Mouse (Mus musculus) gastrocnemius, postnatal 36 days (tissue): ENCODE measurements at regions not wholly inside any gene's neighbourhood (a gene's known extent, or its start where the extent isn't known, plus 50 kb on each side); places are given as distances from the start of the nearest gene placed in this dataset.
A peak's percentile ranks its signal among the peaks of the same experiment; 100 is the strongest.

ENCODE experiments used
- DNase-seq, 2 experiments: peaks; one replicate each; pipeline ENCODE4 v3.0.0; 2022
- intact Hi-C: fragments of 180-260 bp; cut with DNase I; formaldehyde crosslinking; loops from one replicate; pipeline ENCODE4 v1.15.1; 2025

DNA sequence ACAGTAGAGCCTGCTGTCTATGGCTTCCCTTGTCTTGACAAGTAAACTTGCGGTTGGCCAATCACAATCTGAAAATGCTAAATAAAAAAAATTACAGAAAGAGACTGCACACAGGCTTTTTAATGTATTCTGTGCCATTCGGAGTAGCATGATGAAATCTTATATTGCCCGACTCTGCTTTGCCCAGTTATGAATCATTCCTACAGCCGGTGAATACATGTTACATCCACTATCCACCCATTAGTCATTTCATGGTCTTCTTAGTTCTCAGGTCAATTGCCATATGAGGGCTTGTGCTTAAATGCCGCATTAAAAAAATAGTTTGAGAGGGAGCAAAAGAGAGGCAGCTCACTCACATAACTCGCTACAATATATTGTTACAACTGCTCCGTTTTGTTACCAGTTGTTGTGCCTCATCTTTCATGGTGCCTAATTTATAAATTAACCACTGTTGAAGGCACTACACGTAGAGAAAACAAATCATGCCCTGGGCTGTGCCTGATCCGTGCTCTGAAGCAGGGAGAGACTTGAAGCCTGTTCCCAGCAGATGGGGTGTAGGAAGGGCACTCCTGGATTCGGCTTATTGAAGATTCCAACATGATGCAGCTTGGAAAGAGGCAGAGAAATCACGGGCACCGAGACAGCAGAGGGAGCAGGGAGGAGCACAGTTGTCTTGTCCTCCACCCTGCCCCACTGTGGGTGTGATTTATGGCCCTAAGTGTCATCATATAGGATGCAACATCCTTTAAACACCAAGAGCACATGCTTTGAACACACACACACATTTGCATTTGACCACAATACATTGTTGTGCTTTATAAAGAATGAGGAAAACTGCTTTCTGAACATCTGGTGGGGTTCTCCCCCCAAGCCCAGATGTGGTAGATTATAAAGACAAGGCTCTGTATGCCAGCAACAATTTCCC is 427.0 kb upstream of the Zmiz1 start:
- DNase-seq = no peak
- intact Hi-C loops = no loop called here

DNA sequence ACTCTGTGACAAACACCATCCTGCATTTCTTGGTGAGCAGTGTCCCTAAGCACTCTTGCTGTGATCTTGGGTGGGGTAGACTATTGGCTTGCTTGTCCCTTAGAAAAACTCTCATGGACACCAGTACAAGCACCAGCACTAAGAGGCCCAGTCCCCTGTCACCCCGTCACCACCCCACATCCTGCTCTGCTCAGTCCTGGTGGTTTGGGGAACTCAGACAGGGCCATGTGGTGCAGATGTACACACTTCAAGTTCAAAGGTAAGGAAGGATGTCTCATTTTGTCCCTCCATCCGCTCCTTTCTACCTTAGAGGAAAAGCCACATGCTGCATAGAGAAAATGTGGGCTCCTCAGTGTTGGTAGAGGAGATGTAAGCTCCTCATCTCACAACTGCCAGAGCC is 426.1 kb upstream of the Zmiz1 start:
- intact Hi-C loops = no loop called here
- no peak for DNase-seq

DNA sequence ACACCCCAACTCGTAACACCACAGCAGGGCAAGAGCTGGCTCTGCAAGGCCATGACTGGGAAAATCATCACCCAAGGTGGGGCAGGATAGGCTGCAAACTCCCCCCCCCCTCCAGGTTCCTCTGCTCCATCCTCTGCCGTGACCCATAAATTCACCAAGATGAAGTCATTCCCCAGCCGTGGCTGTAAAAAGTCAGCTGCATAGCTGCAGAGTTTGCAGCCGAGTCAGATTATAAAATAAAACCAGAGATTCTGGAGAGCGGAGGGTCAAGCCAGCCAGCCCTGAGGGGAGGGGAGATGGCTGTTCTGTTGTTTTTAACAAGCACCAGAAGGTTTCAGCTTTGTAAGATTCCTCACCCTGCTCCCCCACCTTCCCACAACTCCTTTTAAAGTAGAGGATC is 416.7 kb upstream of the Zmiz1 start:
- intact Hi-C loops = no loop called here
- no peak for DNase-seq

DNA sequence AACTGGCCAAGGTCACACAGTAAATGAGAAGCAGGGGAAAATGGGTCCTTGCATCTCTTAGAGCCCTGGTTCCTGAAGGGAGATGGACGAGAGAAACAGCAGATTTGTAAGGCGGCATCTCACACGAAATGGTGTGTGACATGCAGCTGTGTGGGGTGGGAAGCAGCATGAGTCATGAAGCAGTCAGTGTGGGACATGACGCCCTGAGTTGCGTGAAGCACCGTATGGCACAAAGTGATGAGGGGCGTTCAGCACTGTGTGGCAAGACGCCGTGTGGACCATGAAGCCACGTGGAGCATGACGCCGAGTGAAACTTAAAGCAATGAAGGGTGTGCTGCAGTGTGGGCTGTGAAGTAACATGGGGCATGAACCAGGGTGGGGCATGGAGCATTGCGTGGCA is 414.9 kb upstream of the Zmiz1 start:
- intact Hi-C loops = no loop called here
- DNase-seq = no peak

DNA sequence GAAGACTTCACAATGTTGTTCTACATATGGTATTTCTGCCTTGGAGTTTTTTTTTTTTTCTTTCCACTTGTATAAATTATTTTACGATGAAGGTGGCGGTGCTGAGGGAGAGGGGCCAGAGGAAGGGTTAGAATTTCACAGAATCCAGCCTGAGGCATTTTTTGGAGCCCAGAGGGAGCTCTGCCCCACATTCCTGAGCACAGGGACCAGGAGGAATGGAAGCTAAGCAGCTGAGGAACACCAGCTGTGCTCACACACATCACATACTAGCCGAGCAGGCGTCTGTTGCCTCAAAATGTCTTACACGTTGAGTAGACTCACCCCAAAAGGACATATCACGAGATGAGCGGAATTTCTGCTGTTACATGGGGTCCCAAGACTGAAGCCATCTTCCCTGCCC is 414.1 kb upstream of the Zmiz1 start:
- intact Hi-C loops = no loop called here
- no peak for DNase-seq

DNA sequence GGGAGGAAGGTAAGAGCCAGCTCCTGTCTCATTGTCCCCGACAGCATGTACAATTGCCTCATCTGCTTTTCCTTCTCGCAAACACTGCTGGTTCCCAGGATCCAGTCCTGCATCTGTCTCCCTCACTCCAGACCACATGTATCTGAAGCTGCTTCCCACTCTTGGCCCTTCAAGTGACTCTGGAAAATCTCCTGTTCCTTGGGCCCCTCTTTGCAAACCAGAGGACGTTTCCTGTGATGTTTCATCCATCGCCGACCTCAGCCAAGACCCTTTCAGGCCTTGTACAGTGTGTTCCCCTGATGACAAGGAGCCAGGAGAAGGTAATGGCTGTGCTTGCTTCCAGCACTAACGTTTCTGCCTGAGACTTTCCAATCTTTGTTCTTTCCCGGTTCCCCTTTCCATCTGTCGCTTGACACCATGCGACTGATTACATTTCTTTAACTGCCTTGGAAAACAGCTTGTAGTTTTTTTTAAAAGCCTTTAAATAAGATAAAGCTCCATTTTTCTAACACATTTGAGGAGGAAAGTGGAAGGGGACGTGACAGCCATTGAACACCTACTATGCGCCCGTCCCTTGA is 408.2 kb upstream of the Zmiz1 start:
- no peak for DNase-seq
- intact Hi-C loops = no loop called here

DNA sequence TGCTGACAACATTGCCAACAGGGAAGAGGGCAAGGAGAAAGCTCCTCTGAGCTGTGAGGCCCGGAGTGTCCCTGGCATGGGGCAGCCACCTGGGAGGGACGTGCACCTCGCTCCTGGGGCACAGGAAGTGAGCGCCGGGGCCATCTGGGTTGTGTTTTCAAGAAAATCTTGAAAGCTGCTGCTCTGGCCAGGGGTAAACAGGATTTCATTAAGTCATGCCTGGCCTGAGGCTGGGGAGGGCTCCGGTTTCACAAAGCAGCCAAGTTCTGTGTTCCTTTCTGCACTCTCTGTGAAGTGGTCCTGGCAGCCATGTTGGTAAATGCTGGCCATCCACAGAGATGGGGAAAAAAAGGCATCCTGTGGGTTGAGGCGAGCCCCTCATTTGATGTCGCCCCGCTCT is 406.8 kb upstream of the Zmiz1 start:
- intact Hi-C loops = no loop called here
- DNase-seq = no peak

DNA sequence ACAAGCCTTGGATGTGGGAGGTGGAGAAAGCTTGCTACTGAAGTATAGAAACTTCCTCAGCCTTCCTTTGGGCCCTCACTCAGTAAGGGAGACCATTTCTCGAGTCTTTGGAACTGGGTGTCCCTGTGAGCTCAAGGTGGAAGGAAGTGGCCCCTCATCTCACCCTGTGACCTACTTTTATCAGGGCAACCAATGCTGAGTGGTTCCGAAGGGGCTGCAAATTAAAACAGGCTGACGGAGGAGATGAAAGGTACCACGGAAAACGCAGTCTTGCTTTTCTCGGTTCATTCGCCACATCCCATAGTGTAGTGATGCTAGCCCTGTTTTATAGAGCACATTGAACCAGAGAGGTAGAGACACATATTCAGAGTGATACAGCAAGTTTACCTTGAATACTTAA is 399.6 kb upstream of the Zmiz1 start:
- intact Hi-C loops = no loop called here
- no peak for DNase-seq

DNA sequence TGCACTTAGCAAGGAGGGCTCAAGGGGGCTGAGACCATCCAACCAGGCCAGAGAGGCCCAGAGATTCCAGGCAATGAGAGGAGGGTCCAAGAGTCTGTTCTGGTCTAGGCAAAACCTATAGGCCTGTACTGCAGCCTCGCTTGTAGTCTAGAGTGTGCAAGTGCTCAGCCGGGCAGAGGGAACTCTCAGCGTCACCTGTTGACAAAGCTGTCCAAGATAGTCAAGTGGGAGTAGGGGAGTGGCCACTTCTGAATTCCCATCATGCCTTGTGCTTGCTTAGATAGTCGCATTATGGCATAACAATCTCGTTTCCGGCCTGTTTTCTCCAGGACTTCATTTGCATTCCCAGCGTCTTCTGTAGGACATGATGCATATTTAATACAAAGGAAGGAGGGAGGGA is 398.7 kb upstream of the Zmiz1 start:
- DNase-seq = no peak
- intact Hi-C loops = no loop called here

DNA sequence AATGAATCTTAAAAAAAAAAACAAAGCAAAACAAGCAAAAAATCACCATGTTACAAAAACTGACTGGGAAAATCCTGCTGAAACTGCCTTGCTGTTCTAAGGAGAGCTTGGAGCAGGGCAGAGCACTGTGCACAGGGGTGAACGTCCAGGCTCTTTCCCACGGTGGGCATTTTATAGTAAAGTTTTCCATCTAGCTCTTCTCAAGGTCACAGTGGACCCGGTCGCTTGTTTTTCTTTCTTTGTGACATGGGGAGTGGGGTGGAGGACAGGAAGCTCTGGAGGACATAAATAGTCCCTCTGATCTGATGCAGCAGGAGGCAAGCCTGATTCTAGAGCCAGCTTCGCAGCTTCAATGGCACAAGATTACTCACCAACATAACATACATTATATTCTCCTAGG is 395.9 kb upstream of the Zmiz1 start:
- intact Hi-C loops = no loop called here
- DNase-seq = no peak

DNA sequence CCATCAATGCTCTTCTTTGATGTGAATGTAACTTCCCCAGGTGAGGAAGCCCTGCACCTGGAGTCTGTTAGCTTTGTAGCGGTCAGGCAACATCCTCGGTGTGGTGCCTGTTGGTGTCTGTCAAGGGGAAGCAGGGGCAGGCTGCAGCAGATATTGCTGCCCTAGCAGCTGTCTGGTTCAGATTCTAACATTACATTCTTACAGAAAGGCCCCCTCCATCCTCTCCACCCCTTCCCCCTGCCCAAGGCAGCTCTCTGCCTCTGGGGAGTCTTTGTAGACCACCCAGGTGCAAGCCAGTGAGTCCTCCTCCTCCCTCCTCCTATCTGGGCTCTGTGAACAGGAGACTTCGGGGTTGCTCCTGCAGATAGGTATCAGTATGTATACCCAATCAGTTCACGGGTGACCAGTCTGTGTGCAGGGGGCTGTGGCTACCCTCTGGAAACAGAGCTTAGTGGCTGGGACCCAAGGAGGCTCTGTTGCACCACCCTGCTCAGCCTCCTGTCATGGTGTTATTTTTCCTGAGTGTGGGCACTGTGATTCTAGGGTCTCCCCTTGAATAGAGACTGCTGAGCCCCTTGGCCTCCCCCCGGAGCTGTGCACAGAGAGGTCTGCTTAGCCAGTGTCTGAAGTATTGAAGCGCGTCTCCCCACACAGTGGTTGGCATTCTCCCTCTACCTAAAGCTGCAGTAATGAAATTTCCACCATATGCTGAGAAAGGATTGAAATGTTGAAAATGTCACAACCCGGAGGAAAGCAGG is 394.6 kb upstream of the Zmiz1 start:
- no peak for DNase-seq
- intact Hi-C loops = no loop called here

DNA sequence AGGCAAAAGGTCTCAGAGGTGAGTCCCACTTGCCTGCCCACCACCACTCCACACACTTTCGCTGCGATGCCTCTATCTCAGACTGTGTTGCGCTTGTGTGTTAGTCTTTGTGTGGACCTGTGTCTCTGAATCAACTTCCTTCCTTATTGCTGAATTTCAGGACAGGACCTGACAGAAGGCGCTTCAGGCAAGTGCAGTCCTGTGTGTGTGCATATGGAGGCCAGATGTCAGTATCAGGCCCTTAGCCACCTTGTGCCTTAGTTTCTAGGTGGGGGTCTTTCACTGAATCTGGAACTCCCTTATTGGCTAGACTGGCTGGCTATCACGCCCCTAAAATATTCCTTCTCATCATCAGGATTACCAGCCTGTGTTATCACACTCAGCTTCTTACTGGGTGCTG is 391.6 kb upstream of the Zmiz1 start:
- no peak for DNase-seq
- intact Hi-C loops = no loop called here

DNA sequence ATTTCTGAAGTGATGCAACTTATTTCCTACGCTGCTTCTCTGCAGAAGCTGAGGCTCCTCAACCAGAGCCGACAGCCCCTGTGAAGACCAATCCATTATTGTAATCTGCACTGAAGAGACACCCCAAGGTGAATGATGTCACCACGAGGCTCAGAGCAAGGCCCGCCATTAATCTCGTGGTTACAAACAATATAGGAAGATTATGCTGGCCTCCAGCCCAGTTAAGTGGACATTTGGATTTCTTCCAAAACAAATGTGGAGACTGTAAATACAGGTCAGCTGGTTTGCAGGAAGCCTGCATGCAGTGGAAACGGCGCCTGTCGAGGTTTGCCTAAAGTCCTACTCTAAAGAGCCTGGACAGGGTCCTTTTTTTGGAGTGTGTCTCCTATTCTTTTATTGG is 390.6 kb upstream of the Zmiz1 start:
- intact Hi-C loops = no loop called here
- no peak for DNase-seq

DNA sequence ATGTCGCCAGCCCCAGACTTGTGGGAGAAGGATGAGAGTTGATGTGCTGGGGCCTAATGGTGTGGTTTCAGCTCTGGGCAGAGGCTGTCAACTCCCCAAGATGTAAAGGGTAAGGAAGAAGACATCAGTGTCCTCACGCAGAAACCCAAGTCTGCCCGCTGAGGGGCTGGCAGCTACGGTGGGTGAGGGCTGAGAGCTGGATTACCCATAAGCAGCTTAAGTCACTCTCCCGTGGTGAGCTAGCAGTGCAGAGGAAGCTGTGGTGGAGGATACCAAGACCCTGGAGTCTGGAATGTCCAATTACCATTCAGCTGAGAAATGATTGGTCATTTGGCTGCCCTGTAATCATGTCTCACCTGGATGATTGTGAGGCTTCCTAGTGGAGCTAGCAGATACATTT is 385.8 kb upstream of the Zmiz1 start:
- intact Hi-C loops = no loop called here
- no peak for DNase-seq

DNA sequence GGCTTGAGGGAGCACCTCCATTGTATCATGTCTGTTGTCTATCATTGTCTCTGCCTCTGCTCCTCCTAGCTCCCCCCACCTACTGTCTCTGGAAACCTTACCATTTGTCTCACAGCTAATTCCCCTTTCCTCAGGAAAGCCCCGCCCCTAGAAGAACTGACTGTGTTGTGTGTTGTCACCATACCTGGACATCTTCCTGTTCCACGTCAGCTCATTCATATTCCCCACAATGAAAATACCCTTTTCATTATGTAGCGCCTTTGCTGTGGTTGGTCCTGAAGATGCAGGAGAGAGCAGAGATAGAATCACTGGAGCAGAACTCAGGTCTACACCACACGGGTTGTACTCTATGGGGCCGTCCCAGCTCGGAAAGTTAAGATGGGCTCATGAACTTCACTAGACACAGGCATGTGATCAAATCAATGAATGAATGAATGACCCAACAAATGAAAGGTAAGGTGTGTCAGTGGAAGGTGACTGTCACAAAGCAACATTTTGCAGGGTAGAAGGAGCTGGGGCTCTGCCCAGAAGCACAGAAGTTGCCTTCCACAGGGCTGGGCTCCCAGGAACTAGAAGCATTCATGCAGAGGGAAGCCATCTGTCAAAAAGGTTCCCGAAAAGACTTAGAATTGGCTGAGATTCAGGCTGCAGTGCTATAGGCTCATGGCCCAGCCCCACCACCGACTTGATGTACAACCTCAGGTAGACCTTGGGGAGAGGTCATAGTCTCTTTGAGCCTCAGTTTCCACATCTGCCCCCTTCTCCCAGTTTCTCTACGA is 384.8 kb upstream of the Zmiz1 start:
- intact Hi-C loops = no loop called here
- no peak for DNase-seq

DNA sequence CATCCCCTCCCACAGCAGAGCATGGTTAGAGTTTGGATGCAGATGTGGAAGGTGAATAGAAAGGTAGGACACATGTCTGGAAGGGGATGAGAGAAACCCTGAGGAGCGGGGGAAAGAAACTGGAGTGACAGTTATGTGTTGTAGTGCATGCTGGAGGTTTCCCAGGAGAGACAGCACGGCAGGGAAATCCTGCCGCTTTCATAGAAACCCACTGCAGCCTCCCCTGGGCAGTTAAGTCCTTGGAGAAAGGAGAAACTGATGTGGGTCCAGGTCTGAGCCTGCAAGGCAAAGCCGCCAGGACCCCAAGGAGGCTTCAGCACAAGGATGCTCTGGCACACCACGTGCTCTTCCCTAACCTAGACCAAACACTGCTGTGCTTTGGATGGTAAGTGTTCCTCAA is 384.1 kb upstream of the Zmiz1 start:
- intact Hi-C loops = no loop called here
- DNase-seq = no peak

DNA sequence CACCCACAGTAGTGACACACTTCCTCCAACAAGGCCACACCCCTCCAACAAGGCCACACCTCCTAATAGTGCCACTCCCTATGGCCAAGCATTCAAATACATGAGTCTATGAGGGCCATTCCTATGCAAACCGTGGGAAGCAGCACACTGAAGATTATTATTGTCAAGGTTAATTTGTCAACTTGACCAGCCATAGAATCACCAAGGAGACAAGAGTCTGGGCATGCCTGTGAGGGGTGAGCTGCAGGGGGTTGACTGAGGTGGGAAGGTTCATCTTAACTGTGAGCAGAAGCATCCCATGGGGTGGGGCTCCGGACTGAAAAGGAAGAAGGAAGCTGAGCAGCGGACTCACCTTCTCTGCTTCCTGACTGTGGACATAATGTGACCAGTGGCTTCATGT is 378.6 kb upstream of the Zmiz1 start:
- DNase-seq = no peak
- intact Hi-C loops = no loop called here

DNA sequence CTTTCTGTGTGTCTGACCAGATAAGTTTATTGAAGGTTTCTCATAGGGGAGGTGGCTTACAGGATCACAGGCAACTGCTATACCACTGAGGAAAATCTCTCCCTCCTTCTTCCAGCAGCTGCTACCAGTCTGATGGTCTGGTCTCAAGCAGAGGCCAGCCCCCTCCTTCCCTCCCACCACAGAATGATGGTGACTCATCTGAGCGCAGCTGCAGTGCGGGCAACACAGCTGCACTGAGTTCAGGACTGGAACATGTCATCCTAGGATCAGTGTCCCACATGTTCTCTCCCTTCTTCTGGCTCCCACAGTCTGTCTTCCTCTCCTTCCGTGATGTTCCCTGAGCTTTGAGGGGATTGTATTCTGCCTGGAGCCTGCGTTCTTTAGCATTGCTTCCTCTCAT is 375.1 kb upstream of the Zmiz1 start:
- no peak for DNase-seq
- intact Hi-C loops = no loop called here

DNA sequence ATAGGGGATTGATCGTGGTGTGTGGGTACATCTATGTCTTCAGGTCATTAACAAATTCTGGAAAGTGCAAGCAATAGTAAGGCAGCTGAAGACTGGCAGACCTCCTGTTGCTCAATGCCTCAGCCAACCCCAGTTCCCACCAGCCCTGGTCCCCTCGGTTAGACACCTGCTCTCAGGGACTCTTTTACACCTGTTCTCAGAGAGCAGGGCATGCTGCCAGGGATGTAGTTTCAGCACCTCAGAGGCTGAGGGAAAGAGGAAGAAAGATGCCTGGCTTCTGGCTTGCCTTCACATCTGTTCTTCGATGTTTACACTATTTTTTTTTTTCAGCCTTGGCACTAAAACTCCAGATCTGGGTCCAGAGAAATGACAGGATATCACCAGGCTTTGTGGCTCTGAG is 362.2 kb upstream of the Zmiz1 start:
- intact Hi-C loops = no loop called here
- no peak for DNase-seq

DNA sequence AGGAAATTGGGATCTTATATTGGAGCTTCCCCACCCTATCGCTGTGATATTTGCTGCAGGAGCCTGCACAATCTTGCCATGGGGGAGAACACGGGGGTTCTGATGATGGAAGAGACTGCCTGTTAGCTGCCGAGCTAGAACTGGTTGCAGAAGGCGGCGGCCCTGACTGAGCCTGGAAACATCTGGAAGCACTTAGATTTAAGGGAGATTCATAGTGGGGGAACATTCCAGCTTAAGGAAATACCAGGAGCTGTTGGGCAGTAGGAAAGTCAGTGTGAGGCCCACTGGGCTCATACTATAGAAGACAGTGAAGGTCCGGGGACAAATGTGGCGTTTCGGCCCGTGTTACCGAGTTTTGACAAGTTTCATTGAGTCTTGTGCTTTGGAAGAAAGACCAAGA is 353.6 kb upstream of the Zmiz1 start:
- peak in 1 of 2 experiments; percentile 8 for DNase-seq

DNA sequence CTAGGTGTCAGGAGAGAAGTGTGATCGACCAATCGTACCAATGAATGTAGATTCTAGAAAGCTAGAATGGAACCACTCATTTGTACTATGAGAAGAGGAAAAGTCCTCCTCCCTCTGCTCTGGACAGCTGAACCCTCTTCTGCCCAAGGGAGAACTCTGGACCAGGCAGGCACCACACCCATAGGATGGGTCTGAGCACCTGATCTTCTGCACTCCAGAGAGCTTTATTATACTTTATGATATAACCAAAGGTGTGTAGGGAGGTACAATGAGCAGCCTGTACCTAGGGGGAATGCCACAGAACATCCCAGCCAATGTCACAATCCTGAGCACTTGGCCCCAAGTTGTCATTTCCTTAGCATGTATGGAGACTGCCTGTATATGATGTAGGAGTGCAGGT is 352.5 kb upstream of the Zmiz1 start:
- DNase-seq = no peak
- intact Hi-C loops = no loop called here

More for the DNA sequence above, 353.6 kb upstream of the Zmiz1 start:
- intact Hi-C loops = no loop called here
